Mouse (Mus musculus): ENCODE results near the gene Iqcf1. TPM values are rescaled to one million over a fixed set of nuclear protein-coding genes. Genes with fewer than 3 reads are reported as not detected.

Gene Iqcf1
- not detected for total RNA-seq (2022)

- DNase-seq (ENCODE audit: low spot score), result no peak
Measured at GRCm38 (mm10) chr9:106499667-106500066, at the start of gene Iqcf1. Gene Iqcf1, plus strand, starts transcription at chr9:106499967.

GRCm38 (mm10) chr9:106450661-106451060 lies 49.1 kb upstream of the Iqcf1 start:
- DNase-seq (ENCODE audit: low spot score), result no peak

GRCm38 (mm10) chr9:106451298-106451697 lies 48.5 kb upstream of the Iqcf1 start:
- DNase-seq (ENCODE audit: low spot score), result no peak

- DNase-seq (ENCODE audit: low spot score), result no peak
Measured at GRCm38 (mm10) chr9:106451899-106452298, 47.9 kb upstream of the Iqcf1 start.

GRCm38 (mm10) chr9:106452351-106452750 lies 47.4 kb upstream of the Iqcf1 start:
- no peak for DNase-seq (ENCODE audit: low spot score)

- DNase-seq (ENCODE audit: low spot score), result no peak
Measured at GRCm38 (mm10) chr9:106452821-106453220, 46.9 kb upstream of the Iqcf1 start.

GRCm38 (mm10) chr9:106453271-106454070 lies 46.3 kb upstream of the Iqcf1 start, which contains the start of gene Pcbp4:
Gene Pcbp4, plus strand, starts transcription at chr9:106453291.
- DNase-seq (ENCODE audit: low spot score), result no peak

- DNase-seq (ENCODE audit: low spot score), result no peak
Measured at GRCm38 (mm10) chr9:106454071-106454761, 45.6 kb upstream of the Iqcf1 start.

GRCm38 (mm10) chr9:106454888-106455681 lies 44.7 kb upstream of the Iqcf1 start:
- no peak for DNase-seq (ENCODE audit: low spot score)

GRCm38 (mm10) chr9:106456325-106457162 lies 43.2 kb upstream of the Iqcf1 start:
- no peak for DNase-seq (ENCODE audit: low spot score)

GRCm38 (mm10) chr9:106457163-106457559 lies 42.6 kb upstream of the Iqcf1 start:
- no peak for DNase-seq (ENCODE audit: low spot score)

- DNase-seq (ENCODE audit: low spot score), result no peak
Measured at GRCm38 (mm10) chr9:106457920-106458319, 41.8 kb upstream of the Iqcf1 start.

- no peak for DNase-seq (ENCODE audit: low spot score)
Measured at GRCm38 (mm10) chr9:106459946-106460345, 39.8 kb upstream of the Iqcf1 start.

GRCm38 (mm10) chr9:106460401-106461025 lies 39.3 kb upstream of the Iqcf1 start:
- no peak for DNase-seq (ENCODE audit: low spot score)

- no peak for DNase-seq (ENCODE audit: low spot score)
Measured at GRCm38 (mm10) chr9:106461026-106461415, 38.7 kb upstream of the Iqcf1 start.

GRCm38 (mm10) chr9:106461641-106462429 lies 37.9 kb upstream of the Iqcf1 start:
- no peak for DNase-seq (ENCODE audit: low spot score)

- DNase-seq (ENCODE audit: low spot score), result no peak
Measured at GRCm38 (mm10) chr9:106462430-106462800, 37.4 kb upstream of the Iqcf1 start.

- no peak for DNase-seq (ENCODE audit: low spot score)
Measured at GRCm38 (mm10) chr9:106463122-106464063, 36.4 kb upstream of the Iqcf1 start.
